Mouse (Mus musculus): ENCODE results near the gene Gm42417.

GRCm38 (mm10) chr1:36586288-36586687, 47.1 kb upstream of the Gm42417 start:
- TF ChIP-seq CTCF (IDR thresholded peaks at IDR 0.05; ENCODE audit: low read depth) (no peak), EP300 (IDR thresholded peaks at IDR 0.05; ENCODE audit: low read depth) (no peak)

All from heart, postnatal 0 days (tissue).